Mouse (Mus musculus) liver, postnatal 0 days (tissue): ENCODE data around the gene Pcdh9. TPM values are rescaled to one million over a fixed set of nuclear protein-coding genes. Genes with fewer than 3 reads are reported as not detected.

Source experiments
- ATAC-seq: fragments of 200-750 bp; cut with Nextera tagmentation; 2 replicates; pipeline ENCODE4 v1.8.0; 2017; ENCODE audit warnings: mild to moderate bottlenecking, moderate library complexity
- DNase-seq: peaks from one replicate; pipeline ENCODE4 v3.0.0-alpha.2; 2016
- H3K27ac ChIP-seq: fragments of 300-500 bp; sonication (generic); 2 replicates; pipeline ENCODE4 v1.5.1; 2014; ENCODE audit warnings: antibody characterized with exemption, moderate library complexity, mild to moderate bottlenecking, low read depth
- H3K27me3 ChIP-seq: fragments of 300-500 bp; sonication (generic); 2 replicates; pipeline ENCODE4 v1.6.1; 2014; ENCODE audit warnings: low read length, control low read depth, mixed read lengths; ENCODE audit not compliant: insufficient read depth
- H3K36me3 ChIP-seq: fragments of 300-500 bp; sonication (generic); replicated peaks from 2 replicates; pipeline ENCODE4 v1.6.1; 2014; ENCODE audit warnings: mild to moderate bottlenecking, control low read depth, low read length, moderate library complexity, mixed read lengths; ENCODE audit not compliant: insufficient read depth
- H3K4me1 ChIP-seq: fragments of 300-500 bp; sonication (generic); 2 replicates; pipeline ENCODE4 v1.6.1; 2014; ENCODE audit warnings: antibody characterized with exemption, mild to moderate bottlenecking, control low read depth; ENCODE audit not compliant: insufficient read depth
- H3K4me2 ChIP-seq: fragments of 300-500 bp; sonication (generic); 2 replicates; pipeline ENCODE4 v1.6.1; 2014; ENCODE audit warnings: low read depth, mild to moderate bottlenecking, low read length, moderate library complexity, mixed read lengths
- H3K4me3 ChIP-seq: fragments of 300-500 bp; sonication (generic); 2 replicates; pipeline ENCODE4 v1.5.1; 2014; ENCODE audit warnings: low read depth, low read length
- H3K9ac ChIP-seq: fragments of 300-500 bp; sonication (generic); replicated peaks from 2 replicates; pipeline ENCODE4 v1.6.1; 2014; ENCODE audit warnings: mild to moderate bottlenecking, moderate library complexity
- H3K9me3 ChIP-seq: fragments of 300-500 bp; sonication (generic); 2 replicates; pipeline ENCODE4 v1.6.1; 2016; ENCODE audit warnings: mild to moderate bottlenecking, control low read depth, low read length, mixed read lengths
- CTCF ChIP-seq: sonication (generic); IDR thresholded peaks from 2 replicates; pipeline ENCODE4 v1.5.1; 2016; ENCODE audit warnings: antibody characterized with exemption, low read depth
- EP300 ChIP-seq: IDR thresholded peaks from 2 replicates; pipeline ENCODE4 v1.6.1; 2016; ENCODE audit warnings: antibody characterized with exemption, low read depth, mild to moderate bottlenecking
- WGBS: fragments of 180-500 bp; shearing (Covaris S2); extraction: QIAGEN DNeasy Blood & Tissue Kit; methylation state at CpG from one replicate; pipeline ENCODE4 v1.1.7; 2014; ENCODE audit not compliant: insufficient replicate concordance; 5-methylcytosine and 5-hydroxymethylcytosine counted together
- polyA plus RNA-seq: library from polyadenylated mRNA; unstranded; fragments of >200 nt; fragmentation: Nextera tagmentation; extraction: Ambion mirVana; gene quantifications from 2 replicates; pipeline ENCODE4 v1.2.1, GENCODE M21; 2015

Gene Pcdh9
- polyA plus RNA-seq, 1 experiment from 2014 or later, result 0.31 TPM

DNA sequence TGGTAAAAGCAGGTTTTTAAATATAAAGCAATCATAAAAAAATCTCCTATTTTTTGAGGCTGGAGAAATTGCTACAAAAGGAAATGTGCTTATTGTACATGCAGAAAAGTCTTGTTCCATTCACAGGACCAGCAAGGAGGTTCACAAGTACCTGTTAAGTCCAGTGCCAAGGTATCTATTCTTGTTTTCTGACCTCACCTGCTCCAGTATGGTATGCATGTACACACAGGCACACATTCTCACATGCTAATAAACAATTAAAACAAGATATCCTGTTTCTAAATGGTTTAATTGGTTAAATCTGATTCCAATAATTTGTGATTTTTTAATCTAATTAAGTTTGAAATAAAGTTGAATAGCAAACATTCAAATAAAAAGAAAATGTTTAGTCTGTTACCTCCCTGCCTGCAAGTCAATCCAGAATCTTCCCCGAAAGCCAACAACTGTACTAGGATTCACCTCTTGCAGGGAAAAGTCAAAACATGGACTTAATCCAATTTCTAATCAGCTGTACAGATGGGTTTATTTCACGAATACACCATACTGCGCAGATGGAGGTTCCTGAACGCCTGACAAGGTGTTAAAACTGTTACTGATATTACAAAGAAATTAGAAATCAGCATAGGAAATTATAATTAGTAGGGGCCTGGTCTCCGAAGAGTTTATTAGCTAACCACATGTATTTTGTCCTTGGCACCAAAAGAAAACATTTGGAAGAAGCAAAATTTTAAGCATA, 439.4 kb downstream of the Pcdh9 start:
- H3K4me3 ChIP-seq, result no peak overlapping the region
- TF ChIP-seq EP300 (no peak), CTCF (no peak)
- DNase-seq (no peak), ATAC-seq (no peak)
- H3K27me3 ChIP-seq, result no peaks in the 10 kb centered on the region
- no peaks in the 10 kb centered on the region for H3K9me3 ChIP-seq
- no peak overlapping the region for H3K9ac ChIP-seq
- H3K27ac ChIP-seq, result no peak overlapping the region
- H3K4me2 ChIP-seq, result no peak overlapping the region
- 80% methylated on average over 5 of the region's 5 CpGs for WGBS
- H3K4me1 ChIP-seq, result no peaks in the 10 kb centered on the region
- H3K36me3 ChIP-seq, result no peaks in the 10 kb centered on the region

DNA sequence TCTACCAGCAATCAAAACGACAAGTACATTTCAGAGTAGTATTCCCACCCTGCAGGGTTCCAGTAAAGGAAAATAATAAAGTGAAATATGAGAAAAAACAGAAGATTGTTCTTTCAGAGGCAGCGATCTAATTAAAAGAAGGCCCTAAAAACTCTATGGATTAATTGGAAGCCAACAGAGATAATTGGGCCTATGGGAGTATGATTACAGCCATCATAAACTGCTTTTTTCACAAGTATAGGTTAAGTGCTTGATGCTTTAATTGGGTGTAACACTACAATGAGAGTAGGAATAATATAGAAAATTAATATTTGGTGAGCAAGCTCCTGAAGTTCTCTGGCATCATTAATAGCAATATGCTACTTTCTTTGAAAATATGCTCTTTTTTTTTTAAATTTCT, 448.6 kb downstream of the Pcdh9 start:
- Histone ChIP-seq H3K9ac (no peak overlapping the region), H3K27me3 (no peaks in the 10 kb centered on the region), H3K9me3 (no peaks in the 10 kb centered on the region), H3K4me3 (no peak overlapping the region), H3K4me2 (no peak overlapping the region), H3K36me3 (no peaks in the 10 kb centered on the region), H3K27ac (no peak overlapping the region), H3K4me1 (no peaks in the 10 kb centered on the region)
- no peak for TF ChIP-seq CTCF
- no peak for TF ChIP-seq EP300
- WGBS, result 73% methylated on average over 2 of the region's 2 CpGs
- ATAC-seq (no peak), DNase-seq (no peak)

DNA sequence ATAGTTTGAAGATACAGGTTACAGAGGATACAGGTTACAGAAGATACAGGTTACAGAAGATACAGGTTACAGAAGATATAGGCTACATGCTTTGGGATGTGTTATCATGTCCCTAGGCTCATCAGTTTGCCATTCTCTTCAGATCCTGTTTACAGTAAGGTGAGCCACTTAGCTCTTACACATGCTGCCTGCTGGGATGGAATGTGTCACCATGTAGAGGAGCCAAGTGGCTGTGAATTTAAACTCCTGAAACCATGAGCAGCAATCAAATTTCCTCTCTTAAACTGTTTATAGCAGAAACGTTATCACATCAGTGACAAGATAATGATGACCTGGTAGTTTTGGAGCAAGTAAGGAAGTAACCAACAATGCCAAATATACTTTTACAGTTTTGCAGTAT, 453.3 kb downstream of the Pcdh9 start:
- H3K4me3 ChIP-seq, result no peak overlapping the region

DNA sequence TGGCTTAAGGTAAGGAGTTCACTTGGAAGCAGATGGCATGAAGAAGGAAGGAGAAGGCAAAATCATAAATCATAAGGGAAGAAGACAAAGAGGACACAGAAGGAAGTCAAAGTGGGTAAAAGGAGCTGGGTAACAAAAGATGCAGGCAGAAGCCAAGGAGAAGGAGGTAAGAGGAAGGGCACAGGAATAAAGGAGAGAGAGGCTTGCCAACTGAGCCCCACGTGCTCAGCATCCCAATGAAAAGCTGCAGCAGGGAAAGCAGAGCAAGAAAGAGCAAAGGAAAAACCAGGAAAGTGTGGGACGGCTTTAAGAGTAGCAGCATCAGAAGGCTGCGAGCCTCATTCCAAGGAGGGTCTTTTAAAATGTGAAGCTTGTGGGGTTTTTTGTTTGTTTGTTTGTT, 473.7 kb downstream of the Pcdh9 start:
- no peak overlapping the region for H3K27ac ChIP-seq
- no peak overlapping the region for H3K9ac ChIP-seq
- no peak overlapping the region for H3K4me3 ChIP-seq
- no peak overlapping the region for H3K4me2 ChIP-seq
- H3K36me3 ChIP-seq, result no peaks in the 10 kb centered on the region
- DNase-seq (no peak), ATAC-seq (no peak)
- no peaks in the 10 kb centered on the region for H3K27me3 ChIP-seq
- TF ChIP-seq CTCF (no peak), EP300 (no peak)
- 48% methylated on average over 3 of the region's 3 CpGs for WGBS
- H3K4me1 ChIP-seq, result no peaks in the 10 kb centered on the region
- H3K9me3 ChIP-seq, result no peaks in the 10 kb centered on the region

More for the DNA sequence above, 453.3 kb downstream of the Pcdh9 start:
- Histone ChIP-seq H3K9ac (no peak overlapping the region), H3K4me1 (no peaks in the 10 kb centered on the region), H3K4me2 (no peak overlapping the region), H3K9me3 (no peaks in the 10 kb centered on the region), H3K27me3 (no peaks in the 10 kb centered on the region), H3K27ac (no peak overlapping the region), H3K36me3 (no peaks in the 10 kb centered on the region)
- ATAC-seq (no peak), DNase-seq (no peak)
- TF ChIP-seq CTCF, result no peak
- no peak for TF ChIP-seq EP300
- WGBS, result 53% methylated on average over 1 of the region's 1 CpGs

DNA sequence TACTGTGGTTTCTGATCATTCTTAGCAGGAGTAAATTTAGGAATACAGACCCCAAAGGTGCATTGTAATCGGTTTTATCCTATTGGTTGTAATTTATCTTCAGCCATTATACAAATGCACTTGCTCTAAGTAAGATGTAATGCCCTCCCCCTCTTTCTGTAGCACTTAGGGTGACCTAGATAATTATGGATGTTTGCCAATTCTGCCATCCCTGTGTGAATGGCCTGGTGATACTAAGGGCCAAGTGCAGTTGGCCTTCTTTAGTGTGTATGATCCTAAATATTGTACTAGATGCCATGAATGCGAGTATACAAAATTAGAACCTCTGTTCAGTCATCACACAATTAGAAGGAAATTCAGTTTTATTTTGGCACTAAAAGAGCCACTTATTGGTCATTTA, 475.0 kb downstream of the Pcdh9 start:
- Histone ChIP-seq H3K4me2 (no peak overlapping the region), H3K9me3 (no peaks in the 10 kb centered on the region), H3K9ac (no peak overlapping the region), H3K36me3 (no peaks in the 10 kb centered on the region), H3K4me1 (no peaks in the 10 kb centered on the region), H3K4me3 (no peak overlapping the region), H3K27me3 (no peaks in the 10 kb centered on the region), H3K27ac (no peak overlapping the region)
- no peak for TF ChIP-seq CTCF
- TF ChIP-seq EP300, result no peak
- DNase-seq, result no peak
- WGBS, result 73% methylated on average over 2 of the region's 2 CpGs
- ATAC-seq, result no peak

DNA sequence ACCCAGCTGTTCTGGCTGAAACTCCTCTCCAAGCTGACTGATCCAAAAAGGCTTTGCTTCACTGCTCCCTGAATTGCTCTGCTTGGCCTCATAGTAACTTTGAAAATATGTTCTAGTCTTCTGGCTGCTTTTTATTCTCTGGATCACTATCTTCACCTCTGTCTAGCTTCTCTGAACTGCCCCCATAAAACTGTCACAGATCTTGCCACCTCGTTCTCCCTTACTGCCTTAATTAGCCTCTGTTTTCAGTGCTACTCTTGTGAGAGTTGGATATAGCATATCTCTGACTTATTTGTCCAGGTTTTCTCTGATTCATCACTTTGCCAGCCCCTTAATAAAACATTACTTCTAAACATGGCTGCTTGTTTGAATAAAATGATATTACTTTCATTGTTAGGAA, 481.2 kb downstream of the Pcdh9 start:
- ATAC-seq (no peak), DNase-seq (no peak)
- TF ChIP-seq EP300 (no peak), CTCF (no peak)
- Histone ChIP-seq H3K9ac (no peak overlapping the region), H3K27ac (no peak overlapping the region), H3K4me2 (no peak overlapping the region), H3K4me1 (no peaks in the 10 kb centered on the region), H3K9me3 (no peaks in the 10 kb centered on the region), H3K27me3 (no peaks in the 10 kb centered on the region), H3K36me3 (no peaks in the 10 kb centered on the region), H3K4me3 (no peak overlapping the region)
- 66% methylated on average over 1 of the region's 1 CpGs for WGBS

DNA sequence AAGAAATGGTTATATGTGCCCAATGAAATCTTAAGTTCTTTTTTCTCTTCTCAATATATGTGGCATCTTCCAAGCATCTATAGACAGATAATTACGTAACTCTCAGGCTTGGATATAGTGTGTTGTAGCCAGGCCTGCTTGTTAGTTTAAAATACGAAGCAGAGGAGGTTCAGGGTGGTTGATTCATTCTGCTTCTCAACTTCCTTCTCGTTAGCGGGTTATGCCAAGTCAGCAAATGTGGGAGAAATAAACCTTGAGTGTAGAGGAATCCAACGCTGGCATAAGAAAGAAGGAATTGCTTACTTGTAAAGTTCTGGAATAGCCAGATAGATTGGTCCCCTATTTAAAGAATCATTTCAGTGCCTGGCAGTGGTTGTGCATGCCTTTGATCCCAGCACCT, 482.7 kb downstream of the Pcdh9 start:
- no peaks in the 10 kb centered on the region for H3K27me3 ChIP-seq
- no peak for ATAC-seq
- no peak overlapping the region for H3K4me3 ChIP-seq
- 70% methylated on average over 5 of the region's 5 CpGs for WGBS
- H3K4me1 ChIP-seq, result no peaks in the 10 kb centered on the region
- H3K9ac ChIP-seq, result no peak overlapping the region
- H3K9me3 ChIP-seq, result no peaks in the 10 kb centered on the region
- no peak for TF ChIP-seq EP300
- no peak for TF ChIP-seq CTCF
- no peak overlapping the region for H3K4me2 ChIP-seq
- no peak for DNase-seq
- H3K27ac ChIP-seq, result no peak overlapping the region
- no peaks in the 10 kb centered on the region for H3K36me3 ChIP-seq
